Mouse (Mus musculus): ENCODE data around the gene Gpr83.
"Not testable (repeated sequence)": the region's sequence is repeated elsewhere in the genome, so short reads cannot be mapped to it uniquely, and the experiment has no call there.

Gene Gpr83

DNA sequence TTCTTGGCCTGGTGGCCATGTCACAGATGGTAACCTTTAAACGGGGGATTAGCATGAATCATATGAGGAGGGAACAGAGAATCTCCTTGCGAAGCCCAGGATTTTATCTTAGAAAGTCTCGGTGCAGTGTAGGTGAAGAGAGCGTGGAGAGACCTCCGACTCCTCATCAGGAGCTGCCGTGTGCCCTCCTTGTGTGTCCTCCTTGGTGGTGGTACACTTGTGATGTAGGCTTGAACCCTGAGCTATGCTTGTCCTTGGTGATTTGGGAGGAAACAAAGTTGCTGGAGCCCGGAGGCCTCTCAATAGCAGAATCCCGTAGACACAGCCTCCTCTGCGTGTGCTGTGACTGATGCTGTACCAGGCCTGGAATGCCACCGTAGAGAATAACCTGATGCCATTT is 10.8 kb downstream of the Gpr83 start:
- no peak for DNase-seq

GRCm38 (mm10) chr9:14871536-14871935 is 11.5 kb downstream of the Gpr83 start:
- no peak for DNase-seq

DNA sequence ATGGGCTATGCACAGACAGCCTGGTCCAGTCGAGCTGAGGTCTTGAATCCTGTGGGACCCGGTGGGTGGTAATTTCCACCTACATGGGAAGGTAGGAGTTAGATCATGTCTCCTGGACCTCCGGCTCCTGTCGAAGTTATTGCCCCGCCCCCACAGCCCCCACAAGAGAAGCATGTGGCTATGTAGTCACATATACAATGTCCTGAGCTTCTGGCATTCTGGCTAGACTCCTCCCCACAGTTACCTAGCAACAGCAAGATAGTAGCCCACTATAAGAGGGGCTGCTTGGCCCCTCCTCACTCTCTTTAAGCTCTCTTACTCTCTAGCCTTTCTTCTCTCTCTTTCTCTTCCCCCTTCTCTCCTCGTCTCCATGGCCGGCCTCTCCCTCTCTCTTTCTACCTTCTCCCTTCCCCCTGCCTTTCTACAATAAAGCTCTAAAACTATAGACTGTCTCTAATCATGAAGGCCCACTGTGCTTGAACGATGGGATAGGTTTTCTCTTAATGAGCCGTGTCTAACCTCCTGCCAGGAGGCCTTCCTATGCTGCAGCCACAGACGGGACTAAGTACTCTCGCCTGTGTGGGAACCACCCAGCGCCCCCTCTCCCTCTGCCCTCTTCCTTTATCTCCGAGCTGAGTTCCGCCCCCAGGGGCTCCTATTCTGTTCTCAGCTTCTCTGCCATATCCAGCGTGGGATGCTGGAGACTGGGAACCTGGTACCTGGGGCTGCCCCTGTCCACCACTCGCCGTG is 12.3 kb downstream of the Gpr83 start:
- DNase-seq = no peak

DNA sequence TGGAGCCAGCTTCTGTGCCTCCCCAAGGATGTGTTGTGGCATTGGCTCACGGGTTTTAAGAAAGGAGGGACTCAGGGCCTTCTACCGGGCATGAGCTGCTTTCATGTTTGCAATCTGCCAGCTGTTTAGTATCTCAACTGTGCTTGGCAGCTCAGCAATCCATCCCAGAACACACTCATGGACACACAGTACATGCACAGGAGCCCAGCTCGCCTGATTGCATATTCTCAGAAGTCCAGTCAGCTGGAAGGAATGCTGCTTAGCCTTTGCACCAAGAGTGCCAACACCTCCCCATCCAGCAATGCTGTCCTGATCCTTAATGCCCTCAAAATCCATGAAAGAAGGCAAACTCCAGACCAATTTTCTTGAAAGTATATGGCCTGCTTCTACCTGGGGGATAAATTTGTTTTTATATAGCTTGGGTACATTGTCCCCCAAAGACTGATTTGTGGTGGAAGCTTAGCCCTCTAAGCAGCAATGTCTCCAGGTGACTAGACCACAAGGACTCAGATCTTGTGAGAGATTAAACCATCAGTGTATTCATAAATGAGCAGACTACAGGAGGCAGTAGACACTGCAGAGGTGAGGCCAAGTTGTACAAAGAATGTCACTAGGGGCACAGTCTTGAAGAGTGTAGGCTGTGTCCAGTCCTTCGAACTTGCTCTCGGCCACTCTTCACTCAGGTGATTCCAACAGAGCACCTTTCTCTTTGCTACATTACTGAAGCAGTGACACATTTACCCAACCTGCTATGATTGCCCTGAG is 15.9 kb downstream of the Gpr83 start:
- DNase-seq = no peak

GRCm38 (mm10) chr9:14876566-14876965 is 16.6 kb downstream of the Gpr83 start:
- not testable (repeated sequence) for DNase-seq

- DNase-seq = no peak
Observed at GRCm38 (mm10) chr9:14884641-14885040, 24.6 kb downstream of the Gpr83 start.

DNA sequence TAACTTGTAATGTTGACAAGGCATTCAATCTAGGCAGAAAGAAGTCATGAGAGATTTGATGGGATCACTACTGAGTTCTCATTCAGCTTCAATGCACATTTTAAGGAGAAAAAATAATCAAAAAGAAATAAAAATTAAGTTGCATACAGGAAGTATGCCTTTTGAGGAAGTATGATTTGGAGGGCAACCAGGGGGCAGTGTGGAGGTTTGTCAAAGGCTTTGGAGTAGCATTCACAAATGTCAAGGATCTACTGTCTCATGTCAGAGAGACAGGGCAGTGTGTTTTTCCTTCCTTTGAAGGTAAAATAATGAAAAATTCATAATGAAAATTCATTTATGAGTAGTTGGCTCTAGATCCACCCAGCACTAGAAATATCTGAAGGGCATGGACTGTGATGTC is 25.1 kb downstream of the Gpr83 start:
- DNase-seq = no peak

GRCm38 (mm10) chr9:14885954-14886353 is 25.9 kb downstream of the Gpr83 start:
- no peak for DNase-seq

DNA sequence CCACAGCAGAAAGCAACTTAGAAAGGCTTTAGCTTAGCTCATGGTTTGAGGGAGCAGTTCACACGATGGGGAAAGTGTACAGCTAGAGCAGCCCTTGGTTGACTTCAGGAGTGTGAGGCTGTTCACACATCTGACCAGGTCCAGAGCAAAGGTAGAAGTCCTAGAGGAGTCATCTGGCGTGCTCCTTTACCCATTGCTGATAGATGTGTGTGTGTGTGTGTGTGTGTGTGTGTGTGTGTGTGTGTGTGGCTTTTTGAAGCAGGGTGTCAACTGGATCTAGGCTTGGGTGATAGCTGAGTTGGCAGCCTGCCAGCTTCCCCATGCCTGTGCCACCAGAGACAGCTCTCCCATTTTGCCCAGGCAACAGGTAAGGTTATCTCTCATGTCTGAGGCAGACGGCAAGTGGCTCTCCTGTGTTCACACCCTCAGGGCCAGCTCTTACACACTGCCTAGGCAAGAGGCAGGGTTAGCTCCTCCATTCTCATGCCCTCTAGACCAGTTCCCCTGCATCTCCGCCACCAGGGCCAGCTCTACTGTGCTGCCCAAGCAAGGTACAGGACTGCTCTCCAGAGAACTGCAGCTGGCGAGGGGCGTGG is 27.9 kb downstream of the Gpr83 start:
- DNase-seq = peak; percentile 21

- no peak for DNase-seq
Observed at GRCm38 (mm10) chr9:14888671-14889070, 28.7 kb downstream of the Gpr83 start.

GRCm38 (mm10) chr9:14890699-14891098 is 30.7 kb downstream of the Gpr83 start:
- DNase-seq = no peak

- DNase-seq = no peak
Observed at GRCm38 (mm10) chr9:14891891-14892290, 31.9 kb downstream of the Gpr83 start.

GRCm38 (mm10) chr9:14893388-14893787 is 33.4 kb downstream of the Gpr83 start:
- no peak for DNase-seq

DNA sequence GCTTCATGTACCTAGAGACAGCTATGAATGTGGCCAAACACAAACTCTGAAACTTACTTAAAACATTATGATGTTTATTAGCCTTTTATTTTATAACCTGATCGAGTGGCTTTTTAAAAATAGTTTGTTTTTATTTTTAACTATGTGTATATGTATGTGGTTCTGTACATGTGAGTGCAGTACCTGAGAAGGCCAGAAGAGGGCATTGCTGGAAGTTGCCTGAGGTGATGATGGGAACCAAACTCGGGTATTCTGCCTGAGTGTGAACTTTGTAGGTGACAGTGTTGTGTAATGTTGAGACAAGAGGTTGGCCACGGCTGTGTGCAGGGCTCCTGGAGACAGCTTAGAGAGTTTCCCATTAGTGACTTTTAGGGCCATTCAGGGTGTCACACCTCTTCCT is 34.6 kb downstream of the Gpr83 start:
- no peak for DNase-seq

- no peak for DNase-seq
Observed at GRCm38 (mm10) chr9:14895237-14895835, 35.3 kb downstream of the Gpr83 start.

DNA sequence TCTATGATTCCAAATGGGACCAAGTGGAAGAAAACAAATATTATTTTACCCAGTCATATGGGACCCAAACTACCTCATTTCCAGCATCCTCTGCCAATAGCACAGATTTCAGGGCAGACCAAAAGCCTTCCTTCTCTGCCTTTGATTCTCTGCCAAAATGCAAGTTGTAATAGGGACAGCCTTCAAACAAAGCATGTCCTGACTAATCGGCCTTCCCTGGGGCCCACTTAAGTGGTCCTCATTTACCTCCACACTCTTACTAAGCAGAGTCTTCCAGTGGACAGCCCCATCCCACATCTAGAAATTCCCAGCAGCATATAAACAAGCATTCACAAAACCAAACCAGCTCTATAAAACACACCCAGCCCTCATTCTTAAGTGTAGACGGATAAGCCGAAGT is 37.1 kb downstream of the Gpr83 start:
- no peak for DNase-seq

GRCm38 (mm10) chr9:14901757-14902156 is 41.7 kb downstream of the Gpr83 start:
- no peak for DNase-seq

DNA sequence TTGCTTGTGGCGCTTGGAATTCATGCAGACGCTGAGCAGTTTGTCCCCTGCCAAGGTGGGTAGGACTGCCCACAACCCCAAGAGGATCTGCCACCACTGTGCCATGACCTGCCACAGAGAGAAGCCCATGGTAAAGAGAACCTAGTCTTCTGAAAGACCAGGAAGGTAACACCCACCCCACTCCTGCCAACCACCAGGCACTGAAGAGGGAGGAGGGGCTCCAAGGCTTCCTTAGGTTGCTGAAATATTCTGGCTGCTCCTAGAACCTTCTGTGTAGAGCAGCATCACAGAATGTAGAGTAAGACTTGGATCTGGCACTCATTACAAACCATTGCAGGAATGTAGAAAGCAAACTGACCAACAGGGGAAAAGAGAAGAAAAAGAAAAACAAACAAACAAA is 42.4 kb downstream of the Gpr83 start:
- no peak for DNase-seq

- no peak for DNase-seq
Observed at GRCm38 (mm10) chr9:14903006-14903405, 43.0 kb downstream of the Gpr83 start.

DNA sequence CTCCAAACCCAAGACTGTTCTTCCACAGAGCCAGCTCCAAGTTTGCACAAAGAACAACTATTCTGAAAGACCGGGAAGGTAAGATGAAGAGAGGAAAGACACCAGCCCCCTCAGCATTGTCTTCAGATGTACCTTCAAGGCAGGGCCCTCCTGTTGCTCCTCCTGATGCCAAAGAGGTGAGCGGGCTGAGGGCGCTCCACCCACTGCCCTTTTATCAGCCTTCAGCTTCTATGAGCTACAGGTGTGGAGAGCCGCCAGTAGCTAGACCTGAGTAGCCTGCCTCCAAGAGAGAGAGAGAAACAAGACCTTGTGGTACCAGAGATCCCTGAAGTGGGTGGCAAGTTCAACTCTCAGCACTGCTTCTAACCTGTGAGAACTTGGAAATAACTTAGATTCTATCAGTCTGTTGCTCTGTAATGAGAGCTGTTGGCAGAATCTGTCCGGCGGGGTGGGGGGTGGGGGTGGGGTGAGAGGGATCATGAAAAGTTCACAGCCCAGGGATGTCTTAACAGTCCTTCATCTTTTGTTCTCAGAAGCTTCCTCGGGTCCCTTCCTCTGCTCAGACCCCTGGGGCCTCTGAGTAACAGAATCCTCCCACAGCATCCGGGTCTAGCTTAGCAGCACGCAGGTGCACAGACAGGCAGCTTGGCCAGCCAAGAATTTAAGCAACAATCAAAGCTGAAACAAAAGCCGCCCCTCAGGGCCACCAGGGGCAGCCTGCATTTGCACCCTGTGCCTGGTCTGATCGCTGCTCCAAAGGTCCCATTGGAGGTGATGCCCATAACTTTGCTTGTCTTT is 43.8 kb downstream of the Gpr83 start, which contains the start of gene Izumo1r:
Gene Izumo1r, minus strand, starts transcription at position 369 of the 798 bp plus-strand sequence.
- DNase-seq = no peak

DNA sequence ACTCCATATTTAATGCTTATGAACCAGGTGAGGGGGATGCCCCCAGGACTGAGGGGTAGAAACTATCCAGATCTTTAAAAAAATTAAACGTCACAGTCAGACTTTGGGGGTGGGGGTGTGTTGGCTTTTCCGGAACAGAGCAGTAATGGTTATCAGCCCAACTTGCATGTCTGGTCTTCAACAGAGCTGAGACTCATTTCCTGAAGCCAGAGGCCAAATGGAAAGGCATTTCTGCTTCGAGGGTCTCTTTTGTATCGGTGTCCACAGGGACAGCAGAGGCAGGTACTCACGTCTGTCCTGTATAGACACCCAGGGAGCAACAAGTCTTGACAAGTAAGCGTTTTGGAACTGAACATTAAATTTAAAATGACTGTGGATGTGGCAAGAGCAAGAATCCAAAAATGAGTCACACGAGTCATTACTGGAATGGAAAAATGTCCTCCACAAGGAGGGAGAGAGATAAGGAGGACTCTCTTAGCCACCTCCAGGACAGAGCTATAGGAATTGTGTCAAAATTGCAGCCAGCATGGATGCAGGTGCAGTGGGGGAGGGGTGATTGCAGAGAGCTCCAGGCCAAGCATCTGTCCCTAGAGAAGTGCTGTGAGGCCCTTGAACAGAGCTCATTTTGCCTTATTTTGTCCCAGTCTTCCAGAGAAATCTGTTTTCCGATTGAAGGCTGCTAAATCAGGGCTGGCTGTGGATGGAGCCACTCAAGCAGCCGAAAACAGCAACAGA is 44.9 kb downstream of the Gpr83 start:
- peak; percentile 27 for DNase-seq

DNA sequence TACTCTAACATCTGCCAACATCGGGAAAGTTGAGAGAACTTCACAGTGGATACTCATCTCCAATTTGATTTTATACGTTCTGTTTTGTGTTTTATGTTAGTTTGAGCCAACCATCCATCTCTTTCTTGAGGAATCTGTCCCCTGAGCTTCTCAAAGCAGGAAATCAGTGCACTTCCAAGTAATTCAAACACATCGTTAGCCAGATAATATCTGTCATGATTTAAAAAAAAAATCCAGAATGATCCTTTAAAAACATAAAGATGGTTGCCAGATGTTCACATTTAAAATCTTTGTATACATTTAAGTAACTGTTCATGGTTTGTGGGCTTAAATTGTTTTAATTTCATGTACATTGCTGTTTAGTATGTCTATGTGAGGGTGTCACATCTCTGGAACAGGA is 45.9 kb downstream of the Gpr83 start:
- DNase-seq = no peak
